Mouse (Mus musculus) thymus, postnatal 36 days (tissue): ENCODE results near the gene St8sia6.
"Not testable (repeated sequence)": the region's sequence is repeated elsewhere in the genome, so short reads cannot be mapped to it uniquely, and the experiment has no call there.

Experiments used
- DNase-seq, 2 experiments: peaks; one replicate each; pipeline ENCODE4 v3.0.0; 2022; ENCODE audit warnings: mixed read lengths in 2 of 2

St8sia6 gene

DNA sequence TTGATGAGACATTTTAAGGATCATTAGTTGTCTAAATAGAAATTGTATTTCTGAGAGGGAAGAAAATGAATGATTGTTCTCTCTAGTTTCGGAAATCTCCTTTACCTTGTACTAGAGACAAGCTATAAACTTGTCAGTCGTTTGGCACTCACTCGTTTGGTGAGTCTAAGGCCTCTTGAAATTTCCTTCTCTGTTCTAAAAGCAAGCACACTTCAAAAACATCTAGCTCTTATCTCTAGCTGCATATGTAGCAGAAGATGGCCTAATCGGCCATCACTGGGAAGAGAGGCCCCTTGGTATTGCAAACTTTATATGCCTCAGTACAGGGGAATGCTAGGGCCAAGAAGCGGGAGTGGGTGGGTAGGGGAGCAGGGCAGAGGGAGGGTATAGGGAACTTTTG lies 190.2 kb downstream of the St8sia6 start:
- not testable (repeated sequence) for DNase-seq

DNA sequence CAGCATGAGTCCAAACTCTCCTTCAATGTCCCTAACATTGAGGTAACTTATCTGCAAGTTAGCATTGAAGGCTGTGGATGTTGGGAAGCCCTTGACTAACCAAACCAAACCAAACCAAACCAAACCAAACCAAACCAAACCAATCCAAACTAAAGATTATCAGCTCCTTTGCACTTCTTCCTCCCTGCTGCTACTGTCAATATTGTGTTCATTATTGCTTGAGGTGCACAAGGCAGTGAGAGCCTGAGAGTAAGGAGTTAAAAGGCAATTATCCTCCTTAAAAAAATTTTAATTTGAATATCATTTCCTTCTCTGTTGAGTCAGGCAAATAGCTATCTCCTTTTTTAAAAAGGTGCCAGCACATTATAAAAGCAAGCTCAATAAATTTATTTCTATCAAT lies 190.8 kb downstream of the St8sia6 start:
- DNase-seq = no peak
